Comparison of ENCODE assay signal across 20 mouse cellular contexts in genomic region chr1:79944231-79944630, GRCm38 (mm10).
"Had no signal": no experiment of that assay in that cellular context is flagged by ENCODE, and none has a peak within 500 bp of the region (broad histone marks: within the 10 kb centered on the region; RNA-seq: fewer than 3 reads in every experiment).

No protein-coding gene starts in this region.

- H3K4me2 ChIP-seq: liver, embryonic 13.5 days; lung, embryonic 15.5 days; midbrain, embryonic 13.5 days; neural tube, embryonic 13.5 days; stomach, embryonic 15.5 days had no signal

- DNase-seq: kidney, adult 8-10 months; kidney, postnatal 14 days; layer of hippocampus, postnatal 36 days; liver, embryonic 13.5 days; lung, postnatal 10 days; lung, postnatal 36 days; retina, postnatal 1 day; right cerebral cortex, postnatal 25 days; spleen, adult 18-20 months; thymus, postnatal 25 days had no signal

- H3K4me3 ChIP-seq: left cerebral cortex, adult 2 months; liver, embryonic 13.5 days; lung, embryonic 15.5 days; megakaryocyte, embryonic 14.5 days; midbrain, embryonic 10.5 days; midbrain, embryonic 13.5 days; myocyte; neural tube, embryonic 13.5 days; stomach, embryonic 15.5 days had no signal

- H3K36me3 ChIP-seq: liver, embryonic 13.5 days; lung, embryonic 15.5 days; midbrain, embryonic 10.5 days; midbrain, embryonic 13.5 days; neural tube, embryonic 13.5 days; stomach, embryonic 15.5 days had no signal

- H3K27me3 ChIP-seq: liver, embryonic 13.5 days; lung, embryonic 15.5 days; megakaryocyte, embryonic 14.5 days; midbrain, embryonic 13.5 days; neural tube, embryonic 13.5 days; stomach, embryonic 15.5 days had no signal

- H3K27ac ChIP-seq: left cerebral cortex, adult 2 months; liver, embryonic 13.5 days; lung, embryonic 15.5 days; midbrain, embryonic 10.5 days; midbrain, embryonic 13.5 days; neural tube, embryonic 13.5 days; stomach, embryonic 15.5 days had no signal

- ATAC-seq: intestine, embryonic 16.5 days; midbrain, embryonic 13.5 days; midbrain, embryonic 16.5 days had no signal

- H3K9ac ChIP-seq: liver, embryonic 13.5 days; lung, embryonic 15.5 days; midbrain, embryonic 13.5 days; neural tube, embryonic 13.5 days; stomach, embryonic 15.5 days had no signal

- H3K4me1 ChIP-seq: liver, embryonic 13.5 days; lung, embryonic 15.5 days; midbrain, embryonic 10.5 days; midbrain, embryonic 13.5 days; neural tube, embryonic 13.5 days; stomach, embryonic 15.5 days had no signal

- H3K9me3 ChIP-seq: liver, embryonic 13.5 days; lung, embryonic 15.5 days; midbrain, embryonic 13.5 days; neural tube, embryonic 13.5 days; stomach, embryonic 15.5 days had no signal
